Mouse (Mus musculus): ENCODE data around the gene Uba2.
"Not testable (repeated sequence)": the region's sequence is repeated elsewhere in the genome, so short reads cannot be mapped to it uniquely, and the experiment has no call there.

Gene Uba2

DNA sequence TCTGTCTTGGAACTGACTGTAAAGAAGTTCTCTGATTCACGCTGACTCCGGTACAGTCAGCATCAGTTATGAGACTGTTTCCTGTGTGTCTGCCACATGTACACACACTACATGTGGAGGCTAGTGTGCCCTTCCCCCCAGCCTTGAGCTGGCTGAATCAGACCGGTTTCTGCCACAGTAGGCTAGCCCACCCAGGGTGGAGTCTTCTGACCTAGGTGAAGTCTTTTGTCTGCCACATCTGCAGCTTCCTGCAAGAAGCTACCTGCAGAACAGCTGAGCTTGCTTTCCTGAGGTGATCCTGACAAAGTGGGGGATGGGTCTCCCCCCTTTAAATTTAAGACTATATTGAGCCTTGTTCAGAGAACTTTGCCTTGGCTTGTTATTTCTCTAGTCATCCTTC, at the start of gene Uba2:
Uba2 (minus strand) TSS at position 146 of the 400 bp plus-strand sequence.
- no peak for DNase-seq

DNA sequence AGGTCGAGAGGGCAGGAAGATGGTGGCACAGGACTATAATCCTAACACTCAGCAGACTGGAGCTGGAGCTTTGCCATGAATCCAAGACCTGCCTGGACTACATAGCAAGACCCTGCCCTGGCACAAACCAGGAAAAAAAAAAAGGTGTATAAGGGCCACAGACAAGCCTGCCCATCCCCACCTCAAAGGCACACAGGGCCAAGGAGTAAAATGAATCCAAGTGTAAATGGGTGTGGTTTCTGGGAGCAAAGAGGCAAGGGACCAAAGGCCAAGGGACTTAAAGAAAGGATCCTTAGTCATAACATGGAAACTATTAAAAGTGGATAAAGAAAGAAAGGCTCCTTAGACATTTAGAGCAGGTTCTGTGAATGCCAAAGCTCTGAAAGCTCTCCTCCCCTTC, 49.1 kb upstream of the Uba2 start:
- no peak for DNase-seq

GRCm38 (mm10) chr7:34216474-34216873, 47.1 kb upstream of the Uba2 start:
- DNase-seq = no peak

DNA sequence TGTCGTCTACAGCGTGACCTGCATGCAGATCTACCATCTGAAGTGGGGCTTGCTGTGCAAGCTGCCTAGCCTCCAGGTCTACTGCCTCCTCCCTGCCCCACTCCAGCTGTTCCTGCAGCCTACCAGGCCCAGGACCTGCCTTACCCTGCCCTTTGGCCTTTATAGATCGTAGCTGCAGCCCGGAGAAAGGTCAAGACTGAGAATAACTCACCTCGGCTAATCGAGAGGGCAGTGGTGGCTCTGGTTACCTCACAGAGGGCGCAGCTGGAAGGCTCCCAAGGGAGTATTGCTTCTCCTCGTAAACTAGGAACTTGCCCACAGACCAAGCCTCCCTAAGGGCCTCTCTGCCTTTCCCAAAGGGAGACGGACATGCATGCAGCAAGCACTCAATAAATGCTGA, 46.1 kb upstream of the Uba2 start:
- no peak for DNase-seq

GRCm38 (mm10) chr7:34214644-34215043, 45.2 kb upstream of the Uba2 start:
- DNase-seq = no peak

DNA sequence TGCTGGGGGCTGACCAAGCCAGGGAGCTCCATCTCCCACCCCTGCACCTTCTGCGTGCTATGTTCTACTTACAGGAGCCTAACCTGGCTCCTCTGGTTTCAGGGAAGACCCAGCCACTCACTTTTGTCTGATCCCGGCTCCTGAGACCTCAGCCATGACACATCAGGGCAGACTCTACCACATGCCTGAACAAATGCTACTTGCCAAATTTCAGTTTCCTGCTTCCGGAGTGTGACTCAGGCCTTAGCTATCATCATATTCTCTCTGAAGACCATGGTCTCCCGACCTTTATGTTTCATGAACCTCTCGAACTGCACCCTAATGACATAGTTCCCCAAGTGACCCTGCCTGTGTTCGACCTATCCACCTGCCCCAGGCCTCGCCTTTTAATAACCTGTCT, 43.9 kb upstream of the Uba2 start:
- no peak for DNase-seq

DNA sequence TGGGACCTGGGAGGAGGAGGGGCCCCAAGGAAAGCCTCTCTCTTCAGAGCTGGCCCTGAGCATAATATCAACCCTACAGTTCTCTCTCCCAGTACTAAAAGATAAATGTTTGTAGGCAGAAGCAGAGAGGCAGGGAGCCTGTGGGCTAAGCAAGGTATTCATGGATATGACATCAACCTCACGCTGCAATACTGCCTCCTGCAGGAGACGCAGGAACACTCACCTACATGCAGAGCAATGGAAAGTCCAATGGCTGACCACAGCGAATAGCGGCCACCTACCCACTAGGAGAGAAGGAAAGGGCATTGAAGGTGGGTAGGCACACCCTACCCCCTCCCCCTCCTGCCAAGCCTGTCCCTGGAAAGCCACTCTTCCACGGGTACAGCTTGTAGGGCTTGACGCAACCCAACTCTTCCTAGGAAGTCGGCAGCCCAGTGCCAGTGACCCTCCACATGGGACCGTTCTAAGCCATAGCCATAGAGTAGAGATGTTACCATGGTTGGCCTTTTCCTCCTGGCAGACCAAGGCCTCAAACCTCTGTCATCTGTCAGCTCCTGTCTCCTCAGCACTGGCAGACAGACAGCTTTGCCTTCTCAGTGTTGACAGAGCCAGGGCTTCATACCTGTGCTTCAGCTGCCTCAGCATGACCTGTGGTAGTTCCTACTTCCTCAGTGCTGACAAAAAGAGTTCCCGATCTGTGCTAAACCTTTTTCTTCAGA, 38.8 kb upstream of the Uba2 start:
- DNase-seq = no peak

- no peak for DNase-seq
These were observed 36.9 kb upstream of the Uba2 start for GRCm38 (mm10) chr7:34206331-34206730.

DNA sequence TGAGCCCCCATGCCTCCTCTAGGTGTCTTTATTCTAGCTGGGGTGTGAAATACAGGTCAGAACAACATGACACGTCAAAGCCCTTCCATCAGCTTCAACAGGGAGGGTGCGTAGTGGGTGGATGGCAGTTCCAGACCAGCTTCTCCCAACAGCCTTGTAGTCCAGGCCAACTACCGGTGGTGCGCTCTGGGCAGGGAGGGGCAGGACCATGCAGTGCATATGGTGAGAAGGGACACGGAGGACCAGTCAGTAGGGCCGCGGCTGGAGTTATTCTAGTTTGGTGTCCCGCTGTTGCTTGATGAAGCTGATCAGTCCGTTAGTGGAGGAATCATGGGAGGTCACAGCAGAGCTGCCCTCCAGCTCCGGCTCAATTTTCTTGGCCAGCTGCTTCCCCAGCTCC, 32.7 kb upstream of the Uba2 start:
- DNase-seq = not testable (repeated sequence)

GRCm38 (mm10) chr7:34200829-34201228, 31.4 kb upstream of the Uba2 start:
- DNase-seq = no peak

DNA sequence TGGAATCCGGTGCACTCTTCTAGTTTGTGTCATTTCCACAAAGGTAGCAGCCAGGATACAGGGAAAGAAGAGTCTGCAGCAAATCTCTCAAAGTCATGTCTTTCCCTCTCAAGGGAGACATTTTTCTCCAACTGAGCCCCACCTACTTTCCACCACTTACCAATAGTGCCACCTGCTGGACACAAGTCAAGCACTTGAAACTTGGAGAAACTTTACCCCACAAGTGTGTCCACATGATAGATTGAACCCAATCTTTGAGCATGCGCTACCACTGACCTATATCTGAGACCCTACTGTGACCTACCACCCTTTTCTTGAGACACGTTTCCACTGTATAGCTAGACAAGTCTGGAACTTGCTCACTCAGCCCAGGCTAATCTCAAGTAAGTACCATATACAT, 28.9 kb upstream of the Uba2 start:
- peak; percentile 52 for DNase-seq

DNA sequence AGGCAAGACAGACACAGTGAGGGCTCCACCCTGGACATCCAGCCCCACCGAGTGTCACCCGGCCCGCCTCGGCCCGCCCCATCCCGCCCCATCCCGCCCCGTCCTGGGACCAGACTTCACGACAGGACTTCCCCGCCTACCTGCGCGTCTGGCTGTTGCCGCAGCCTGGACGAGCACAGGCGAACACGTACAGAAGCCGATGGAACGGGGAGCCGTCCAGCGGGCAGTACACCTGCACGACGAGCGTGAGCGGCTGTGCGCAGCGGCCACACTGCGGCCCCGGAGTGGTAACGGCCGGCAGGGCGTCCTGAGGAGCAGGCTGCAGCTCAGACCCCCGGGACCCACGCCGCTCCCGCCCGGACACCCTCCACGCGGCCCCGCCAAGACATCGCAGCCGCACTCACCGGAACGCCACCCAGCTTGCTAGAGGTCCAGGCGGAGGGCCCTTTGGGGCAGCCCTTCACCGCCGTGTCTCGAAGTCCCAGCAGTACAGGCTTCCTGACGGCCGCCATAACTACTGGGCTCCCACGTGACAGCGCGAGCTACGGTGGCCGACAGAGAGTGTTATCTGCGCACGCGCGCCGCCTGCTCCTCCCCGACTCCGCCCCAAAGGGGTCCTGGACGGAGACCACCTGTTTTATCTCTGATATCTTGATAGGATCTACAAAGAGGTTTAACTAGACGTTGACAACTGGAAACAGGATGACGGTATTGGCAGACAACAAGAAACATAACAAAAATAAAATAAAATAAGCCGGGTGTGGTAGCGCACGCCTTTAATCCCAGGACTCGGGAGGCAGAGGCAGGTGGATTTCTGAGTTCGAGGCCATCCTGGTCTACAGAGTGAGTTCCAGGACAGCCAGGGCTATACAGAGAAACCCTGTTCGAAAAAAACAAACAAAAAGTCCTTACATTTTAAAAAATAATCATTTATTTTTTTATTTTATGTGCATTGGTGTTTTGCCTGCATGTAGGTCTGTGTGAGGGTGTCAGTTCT, 27.0 kb upstream of the Uba2 start, which contains the start of gene Pdcd2l:
Pdcd2l (minus strand) TSS at position 530 of the 997 bp plus-strand sequence.
- DNase-seq = peak; percentile 96

DNA sequence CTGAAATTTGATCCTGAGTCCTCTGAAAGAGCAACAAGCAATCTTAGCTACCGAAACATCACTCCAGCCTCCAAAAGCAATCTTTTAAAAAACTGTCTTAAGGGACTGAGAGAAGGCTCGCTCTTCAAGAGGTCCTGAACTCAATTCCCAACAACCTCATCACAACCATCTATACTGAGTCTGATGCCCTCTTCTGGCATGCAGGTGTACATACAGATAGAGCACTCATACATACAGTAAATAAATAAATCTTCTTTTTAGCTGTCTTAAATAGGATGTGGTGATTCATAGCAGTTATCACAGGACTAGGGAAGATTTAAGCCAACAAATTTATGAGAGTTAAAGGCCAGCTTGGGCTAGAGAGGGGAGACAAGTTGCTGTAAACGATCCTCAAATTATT, 26.2 kb upstream of the Uba2 start:
- no peak for DNase-seq

DNA sequence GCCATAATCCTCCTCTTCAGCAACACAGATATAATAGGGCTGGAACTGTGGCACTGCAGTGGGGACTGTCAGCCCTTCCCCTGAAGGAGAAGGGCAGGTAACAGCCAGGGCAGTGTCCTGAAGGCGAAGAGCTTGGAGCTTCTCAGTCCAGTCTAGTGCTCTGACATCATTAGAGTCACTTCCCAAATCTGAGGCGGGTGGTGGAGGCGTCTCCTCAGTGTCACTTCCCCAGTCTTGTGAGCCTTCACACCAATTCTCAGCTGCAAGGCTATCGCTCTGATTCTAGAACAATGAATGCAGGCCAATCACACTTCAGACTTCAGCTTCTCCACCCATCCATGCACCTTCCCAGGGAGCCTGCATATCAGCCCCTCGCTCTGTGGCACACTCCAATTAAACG, 23.4 kb upstream of the Uba2 start:
- DNase-seq = no peak

GRCm38 (mm10) chr7:34189376-34189989, 20.1 kb upstream of the Uba2 start:
- no peak for DNase-seq

GRCm38 (mm10) chr7:34183794-34184193, 14.4 kb upstream of the Uba2 start:
- no peak for DNase-seq

- DNase-seq = no peak
These were observed 14.0 kb upstream of the Uba2 start for GRCm38 (mm10) chr7:34183356-34183755.

GRCm38 (mm10) chr7:34176241-34176640, 6.8 kb upstream of the Uba2 start:
- not testable (repeated sequence) for DNase-seq

GRCm38 (mm10) chr7:34172251-34172650, 2.9 kb upstream of the Uba2 start:
- DNase-seq = no peak

DNA sequence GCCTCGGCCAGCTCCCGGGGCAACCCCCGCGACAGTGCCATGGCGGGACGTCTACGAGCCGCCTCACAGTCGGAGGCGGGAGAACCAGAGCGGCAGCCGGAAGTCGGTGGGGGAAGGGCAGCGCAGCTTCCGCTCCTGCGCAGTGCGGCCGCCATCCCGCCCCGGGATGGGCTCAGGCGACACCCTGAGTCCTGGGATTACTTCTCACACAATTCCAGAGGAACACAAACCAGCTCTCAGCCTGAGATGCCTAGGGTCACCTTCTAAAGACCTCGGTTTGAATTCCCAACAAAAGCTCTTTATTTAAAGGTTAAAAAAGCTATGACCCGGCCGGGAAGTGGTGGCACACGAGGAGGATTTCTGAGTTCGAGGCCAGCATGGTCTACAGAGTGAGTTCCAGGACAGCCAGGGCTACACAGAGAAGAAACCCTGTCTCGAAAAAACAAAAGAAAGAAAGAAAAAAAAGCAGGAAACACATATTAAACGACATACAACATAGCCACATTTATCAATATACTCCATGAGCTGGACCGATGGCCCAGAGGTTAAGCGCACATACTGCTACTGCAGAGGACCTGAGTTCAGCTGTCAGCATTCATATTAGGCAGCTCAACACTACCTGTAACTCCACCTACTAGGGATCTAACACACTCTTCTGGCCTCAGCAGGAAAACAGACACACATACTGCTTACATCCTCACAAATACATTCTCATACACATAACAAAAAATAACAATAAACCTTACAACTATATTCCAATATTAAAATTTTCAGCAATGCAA, 738 bp downstream of the Uba2 start:
- peak; percentile 96 for DNase-seq

DNA sequence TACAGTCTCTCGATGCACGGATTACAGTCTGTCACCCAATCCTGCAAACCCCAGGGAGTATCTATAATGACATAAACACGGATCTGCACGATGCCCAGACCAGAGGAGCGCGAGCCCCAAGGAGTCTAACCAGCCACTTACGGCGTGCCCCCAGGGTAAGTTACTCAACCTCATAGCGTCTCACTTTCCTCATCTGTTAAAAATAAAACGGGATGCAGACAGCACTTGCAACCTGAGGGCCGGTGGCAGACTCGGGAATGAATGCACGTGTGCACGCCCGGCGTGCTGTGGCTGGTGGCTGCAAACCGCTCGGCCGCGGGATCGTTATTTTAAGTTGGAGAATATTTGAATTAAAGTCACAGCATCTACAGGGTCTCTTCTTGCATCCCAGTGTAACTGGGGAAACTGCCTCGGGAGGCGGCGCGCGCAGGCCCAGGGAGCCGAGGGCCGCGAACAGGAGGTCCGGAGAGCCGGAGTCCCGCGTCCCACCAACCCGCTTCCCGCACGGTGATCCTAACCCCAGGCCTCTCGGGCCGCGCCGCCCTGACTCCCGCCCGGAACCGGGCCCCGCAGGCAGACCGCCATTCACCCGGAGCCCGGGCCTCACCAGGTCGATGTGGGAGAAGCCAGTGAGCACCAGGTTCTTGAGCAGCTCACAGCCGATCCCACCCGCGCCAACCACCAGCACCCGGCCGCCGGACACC, 1.5 kb downstream of the Uba2 start:
- no peak for DNase-seq

GRCm38 (mm10) chr7:34166850-34167249, 2.5 kb downstream of the Uba2 start:
- DNase-seq = peak; percentile 28
